Mouse (Mus musculus) ES-Bruce4 (cell line): ENCODE measurements around the gene Igsf8.

Experiments
- CTCF ChIP-seq: IDR thresholded peaks from one replicate; pipeline ENCODE4 v1.8.1; 2011; ENCODE audit warnings: low read depth, low read length
- POLR2A ChIP-seq: IDR thresholded peaks from one replicate; pipeline ENCODE4 v1.8.1; 2011; ENCODE audit warnings: low read length; ENCODE audit not compliant: insufficient read depth

GRCm38 (mm10) chr1:172355336-172355735 is 93.9 kb downstream of the Igsf8 start:
- TF ChIP-seq CTCF (no peak), POLR2A (no peak)
